Mouse (Mus musculus) forebrain, embryonic 16.5 days (tissue): ENCODE measurements at regions not wholly inside any gene's neighbourhood (a gene's known extent, or its start where the extent isn't known, plus 50 kb on each side); places are given as distances from the start of the nearest gene placed in this dataset.

ENCODE experiments used
- ATAC-seq: fragments of 200-750 bp; cut with Nextera tagmentation; 2 replicates; pipeline ENCODE4 v1.8.0; 2017; ENCODE audit warnings: mild to moderate bottlenecking, moderate library complexity
- H3K27ac ChIP-seq: fragments of 300-500 bp; sonication (generic); 2 replicates; pipeline ENCODE4 v1.5.1; 2014; ENCODE audit warnings: low read length, control low read depth
- H3K27me3 ChIP-seq: fragments of 300-500 bp; sonication (generic); replicated peaks from 2 replicates; pipeline ENCODE4 v1.6.1; 2014; ENCODE audit warnings: low read length; ENCODE audit not compliant: control insufficient read depth, insufficient read depth
- H3K36me3 ChIP-seq: fragments of 300-500 bp; sonication (generic); 2 replicates; pipeline ENCODE4 v1.6.1; 2014; ENCODE audit not compliant: control insufficient read depth, insufficient read depth
- H3K4me1 ChIP-seq: fragments of 300-500 bp; sonication (generic); replicated peaks from 2 replicates; pipeline ENCODE4 v1.6.1; 2014; ENCODE audit warnings: low read length; ENCODE audit not compliant: control insufficient read depth, insufficient read depth
- H3K4me2 ChIP-seq: fragments of 300-500 bp; sonication (generic); 2 replicates; pipeline ENCODE4 v1.6.1; 2014; ENCODE audit warnings: mild to moderate bottlenecking, low read length, control low read depth
- H3K4me3 ChIP-seq: fragments of 300-500 bp; sonication (generic); replicated peaks from 2 replicates; pipeline ENCODE4 v1.5.1; 2014; ENCODE audit warnings: mild to moderate bottlenecking, low read length, control low read depth
- H3K9ac ChIP-seq: fragments of 300-500 bp; sonication (generic); replicated peaks from 2 replicates; pipeline ENCODE4 v1.6.1; 2014; ENCODE audit warnings: low read depth, low read length, control low read depth
- H3K9me3 ChIP-seq: fragments of 300-500 bp; sonication (generic); 2 replicates; pipeline ENCODE4 v1.6.1; 2016; ENCODE audit warnings: low read length; ENCODE audit not compliant: control insufficient read depth
- WGBS: fragments of 180-500 bp; shearing (Covaris S2); extraction: QIAGEN DNeasy Blood & Tissue Kit; methylation state at CpG from one replicate; pipeline ENCODE4 v1.1.7; 2014; 5-methylcytosine and 5-hydroxymethylcytosine counted together

GRCm38 (mm10) chr6:143326956-143327722 lies 160.1 kb downstream of the Etnk1 start:
- no peak for ATAC-seq
- Histone ChIP-seq H3K27me3 (no peaks in the 10 kb centered on the region), H3K4me3 (no peak overlapping the region), H3K36me3 (no peaks in the 10 kb centered on the region), H3K9me3 (no peaks in the 10 kb centered on the region), H3K27ac (no peak overlapping the region), H3K4me2 (no peak overlapping the region), H3K4me1 (peaks cover 6% of the 10 kb centered on the region; the same call in 1 of the 2 replicates), H3K9ac (no peak overlapping the region)
- WGBS = 83% methylated on average over 22 of the region's 22 CpGs

GRCm38 (mm10) chr6:143327788-143328187 lies 160.8 kb downstream of the Etnk1 start:
- WGBS = 92% methylated on average over 8 of the region's 8 CpGs
- no peaks in the 10 kb centered on the region for H3K36me3 ChIP-seq
- H3K4me1 ChIP-seq = peaks cover 6% of the 10 kb centered on the region; the same call in 1 of the 2 replicates
- H3K27ac ChIP-seq = no peak overlapping the region
- no peak for ATAC-seq
- H3K4me2 ChIP-seq = no peak overlapping the region
- no peaks in the 10 kb centered on the region for H3K27me3 ChIP-seq
- H3K4me3 ChIP-seq = no peak overlapping the region
- no peak overlapping the region for H3K9ac ChIP-seq
- no peaks in the 10 kb centered on the region for H3K9me3 ChIP-seq

- H3K36me3 ChIP-seq = no peaks in the 10 kb centered on the region
- no peak overlapping the region for H3K4me3 ChIP-seq
- ATAC-seq = no peak
- H3K4me1 ChIP-seq = peaks cover 6% of the 10 kb centered on the region; the same call in 1 of the 2 replicates
- H3K27ac ChIP-seq = no peak overlapping the region
- no peaks in the 10 kb centered on the region for H3K27me3 ChIP-seq
- no peaks in the 10 kb centered on the region for H3K9me3 ChIP-seq
- no peak overlapping the region for H3K9ac ChIP-seq
- WGBS = 92% methylated on average over 9 of the region's 9 CpGs
- H3K4me2 ChIP-seq = no peak overlapping the region
Observed at GRCm38 (mm10) chr6:143328202-143328601, 161.2 kb downstream of the Etnk1 start.

DNA sequence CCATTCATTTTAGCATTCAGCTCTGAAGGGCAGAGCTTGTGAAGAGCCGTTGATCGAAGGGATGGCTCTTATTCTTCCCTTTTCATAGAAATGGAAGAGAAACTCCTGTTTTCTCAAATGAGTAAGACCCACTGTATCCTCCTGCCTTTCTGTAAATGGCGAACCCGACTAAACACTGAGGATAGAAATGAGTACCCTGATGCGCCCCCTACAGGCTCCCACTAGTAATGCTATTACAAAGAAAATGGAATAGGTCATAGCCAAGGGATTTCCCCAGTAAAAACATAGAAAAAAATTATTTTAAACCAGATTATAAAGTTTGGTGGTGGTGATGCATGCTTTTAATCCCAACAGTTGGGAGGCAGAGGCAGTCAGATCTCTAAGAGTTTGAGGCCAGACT lies 162.1 kb downstream of the Etnk1 start:
- 73% methylated on average over 5 of the region's 5 CpGs for WGBS
- ATAC-seq = no peak
- H3K9me3 ChIP-seq = no peaks in the 10 kb centered on the region

GRCm38 (mm10) chr6:143333493-143333892 lies 166.5 kb downstream of the Etnk1 start:
- no peaks in the 10 kb centered on the region for H3K4me1 ChIP-seq
- H3K9ac ChIP-seq = no peak overlapping the region
- H3K4me2 ChIP-seq = no peak overlapping the region
- H3K27ac ChIP-seq = no peak overlapping the region
- H3K9me3 ChIP-seq = peaks cover 3% of the 10 kb centered on the region; the same call in 1 of the 2 replicates
- WGBS = 93% methylated on average over 8 of the region's 8 CpGs
- no peaks in the 10 kb centered on the region for H3K27me3 ChIP-seq
- no peak for ATAC-seq
- no peaks in the 10 kb centered on the region for H3K36me3 ChIP-seq
- H3K4me3 ChIP-seq = no peak overlapping the region

More for the DNA sequence above, 162.1 kb downstream of the Etnk1 start:
- H3K4me3 ChIP-seq = no peak overlapping the region
- H3K9ac ChIP-seq = no peak overlapping the region
- H3K4me2 ChIP-seq = no peak overlapping the region
- peaks cover 6% of the 10 kb centered on the region; the same call in 1 of the 2 replicates for H3K4me1 ChIP-seq
- H3K36me3 ChIP-seq = no peaks in the 10 kb centered on the region
- H3K27me3 ChIP-seq = no peaks in the 10 kb centered on the region
- no peak overlapping the region for H3K27ac ChIP-seq

DNA sequence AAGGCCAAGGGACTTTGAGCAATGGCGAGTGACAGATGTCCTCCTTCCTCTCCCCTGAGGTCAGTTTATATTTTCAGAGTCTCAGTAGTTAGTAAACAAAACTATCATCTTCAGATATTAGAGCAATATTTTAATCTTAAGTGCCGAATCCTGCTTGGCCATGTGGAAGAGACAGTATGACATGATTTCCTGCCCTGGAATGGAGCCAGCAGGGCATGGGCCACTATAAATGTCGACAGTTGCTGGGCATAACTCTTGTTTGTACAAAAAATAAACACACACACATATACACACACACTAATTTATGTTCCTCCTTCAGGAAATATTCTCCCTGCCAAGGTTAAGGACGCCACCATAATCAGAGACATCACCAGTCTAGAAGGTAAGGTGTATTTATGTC lies 169.6 kb downstream of the Etnk1 start:
- 89% methylated on average over 4 of the region's 4 CpGs for WGBS
- ATAC-seq = no peak
- no peaks in the 10 kb centered on the region for H3K36me3 ChIP-seq

DNA sequence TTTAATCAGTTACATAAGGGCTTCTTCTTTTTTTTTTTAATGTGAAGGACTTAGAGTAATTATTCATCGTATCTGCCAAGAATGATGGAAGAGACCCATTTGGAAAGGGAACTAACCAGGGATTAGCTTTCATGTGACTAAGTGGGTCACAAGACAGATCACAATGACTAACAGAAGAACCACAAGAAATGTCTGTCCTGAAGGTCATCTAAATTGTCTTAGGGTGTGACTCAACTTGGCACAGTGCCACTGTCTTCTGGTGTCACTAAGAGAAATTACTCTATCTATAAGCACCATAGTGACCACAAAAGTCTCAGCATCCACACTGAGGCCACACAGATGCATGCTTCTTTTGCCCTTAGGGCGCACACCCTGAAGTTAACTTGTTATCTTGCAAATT lies 182.0 kb downstream of the Etnk1 start:
- no peak for ATAC-seq
- Histone ChIP-seq H3K27ac (no peak overlapping the region), H3K4me1 (no peaks in the 10 kb centered on the region), H3K36me3 (no peaks in the 10 kb centered on the region), H3K9me3 (no peaks in the 10 kb centered on the region), H3K4me3 (no peak overlapping the region), H3K27me3 (no peaks in the 10 kb centered on the region), H3K4me2 (no peak overlapping the region), H3K9ac (no peak overlapping the region)
- WGBS = 90% methylated on average over 2 of the region's 2 CpGs

More for the DNA sequence above, 169.6 kb downstream of the Etnk1 start:
- peaks cover 3% of the 10 kb centered on the region; the same call in 1 of the 2 replicates for H3K9me3 ChIP-seq
- no peak overlapping the region for H3K4me3 ChIP-seq
- no peaks in the 10 kb centered on the region for H3K4me1 ChIP-seq
- no peaks in the 10 kb centered on the region for H3K27me3 ChIP-seq
- H3K4me2 ChIP-seq = no peak overlapping the region
- no peak overlapping the region for H3K27ac ChIP-seq
- no peak overlapping the region for H3K9ac ChIP-seq

DNA sequence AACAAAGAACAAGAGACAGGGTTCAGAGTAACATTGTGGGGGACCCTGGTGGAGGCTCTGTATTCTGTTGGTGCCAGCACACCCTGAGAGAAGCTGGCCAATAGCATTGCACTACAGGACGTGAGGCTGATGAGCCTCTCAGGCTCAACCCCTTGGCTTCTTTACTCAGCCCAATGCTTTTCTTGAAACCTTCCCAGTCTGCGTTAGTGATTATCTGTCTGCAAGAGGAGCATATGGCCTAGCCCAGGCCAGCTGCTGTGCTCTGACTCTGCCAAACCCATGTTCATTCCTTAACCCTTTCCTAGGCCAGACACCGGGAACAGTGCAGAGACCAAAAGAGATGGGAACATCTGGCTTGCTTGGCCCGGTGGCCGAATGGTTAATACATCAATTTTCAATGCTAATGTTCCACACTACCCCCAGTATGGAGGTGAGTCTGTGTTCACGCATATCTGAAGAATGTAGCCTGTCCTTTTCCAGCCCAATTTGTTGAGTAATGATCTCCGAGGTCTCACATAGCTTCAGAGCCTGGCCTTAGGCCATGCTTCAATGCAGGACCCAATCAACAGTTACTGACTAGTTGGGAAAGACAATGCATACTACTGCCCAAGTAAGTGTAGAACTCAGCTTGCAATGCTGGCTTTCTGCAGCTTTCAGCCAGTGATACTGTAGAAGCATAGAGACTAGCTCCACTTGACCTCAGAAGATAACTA lies 192.5 kb downstream of the Etnk1 start:
- Histone ChIP-seq H3K36me3 (no peaks in the 10 kb centered on the region), H3K9me3 (no peaks in the 10 kb centered on the region; the same call in 1 of the 2 replicates), H3K27me3 (no peaks in the 10 kb centered on the region), H3K27ac (peak overlapping the region; percentile 73), H3K4me3 (no peak overlapping the region), H3K4me1 (peaks cover 8% of the 10 kb centered on the region), H3K9ac (no peak overlapping the region), H3K4me2 (no peak overlapping the region)
- peak; percentile 94 for ATAC-seq
- 56% methylated on average over 7 of the region's 7 CpGs for WGBS

DNA sequence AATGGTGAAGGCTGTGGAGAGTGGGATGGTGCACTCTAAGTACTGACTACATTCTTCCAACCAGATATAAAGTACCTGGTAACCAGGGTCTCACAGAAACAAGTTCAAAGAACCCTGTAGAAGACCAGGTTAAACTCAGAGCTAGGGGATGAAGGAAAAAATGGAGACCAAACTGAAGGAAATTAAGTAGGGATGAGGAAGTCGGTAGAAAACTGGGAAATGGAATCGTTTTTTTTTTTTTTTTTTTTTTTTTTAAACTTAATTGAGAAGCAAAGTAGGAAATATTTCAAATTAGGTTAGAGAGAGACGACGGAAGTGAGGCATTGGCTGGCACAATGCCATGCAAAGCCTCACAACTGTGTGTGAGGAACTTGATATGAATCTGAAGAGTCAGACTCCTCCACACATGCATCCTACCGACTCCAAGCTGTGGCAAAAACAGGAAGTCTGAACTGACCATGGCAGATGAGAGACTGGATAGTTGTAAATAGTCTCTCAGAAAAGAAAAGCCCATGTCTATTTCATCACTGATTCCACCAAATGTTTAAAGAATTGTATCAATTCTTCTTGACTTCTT lies 194.2 kb downstream of the Etnk1 start:
- Histone ChIP-seq H3K4me1 (peaks cover 8% of the 10 kb centered on the region), H3K27me3 (no peaks in the 10 kb centered on the region), H3K36me3 (no peaks in the 10 kb centered on the region), H3K27ac (no peak overlapping the region), H3K4me2 (no peak overlapping the region), H3K4me3 (no peak overlapping the region), H3K9ac (no peak overlapping the region), H3K9me3 (no peaks in the 10 kb centered on the region; the same call in 1 of the 2 replicates)
- WGBS = 68% methylated on average over 5 of the region's 5 CpGs
- ATAC-seq = no peak
